Mouse (Mus musculus): ENCODE results near the gene Dnah6.

DNA sequence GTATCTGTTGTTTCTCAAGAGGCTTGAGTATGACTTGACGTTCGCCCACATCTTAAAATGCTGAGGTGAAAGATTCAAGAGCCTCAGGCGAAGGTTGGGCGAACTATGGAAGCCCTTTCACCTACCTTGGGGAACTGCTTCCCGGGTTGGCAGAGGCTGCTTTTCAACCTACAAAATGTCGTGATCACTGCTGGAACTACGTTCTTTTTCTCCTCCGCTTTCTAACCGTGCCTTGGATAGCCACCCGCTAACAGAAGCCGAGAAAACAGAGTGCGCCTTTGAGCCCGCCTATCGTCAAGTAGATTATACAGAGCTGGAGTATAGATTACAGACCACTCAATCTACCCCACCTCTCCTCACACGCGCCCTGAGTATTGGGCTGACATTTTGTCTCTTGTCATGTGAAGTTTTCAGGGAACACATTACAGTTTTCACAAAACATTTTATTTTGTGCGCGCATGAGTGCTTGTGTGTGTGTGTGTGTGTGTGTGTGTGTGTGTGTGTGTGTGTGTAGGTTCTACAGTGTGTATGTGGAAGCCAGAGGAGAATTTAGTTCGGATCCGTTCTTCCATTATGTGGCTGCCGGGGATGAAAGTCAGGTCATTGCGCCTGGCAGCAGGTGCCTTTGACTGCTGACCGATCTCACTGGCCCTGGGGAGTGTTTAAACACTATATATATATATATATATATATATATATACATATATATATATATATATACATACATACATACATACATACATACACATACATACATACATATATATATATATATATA lies 696 bp upstream of the Dnah6 start:
- TF ChIP-seq CTCF (IDR thresholded peaks at IDR 0.05; ENCODE audit: low read depth): no peak
- TF ChIP-seq EP300 (IDR thresholded peaks at IDR 0.05; ENCODE audit: low read depth): no peak

All from heart, postnatal 0 days (tissue).